Mouse (Mus musculus): ENCODE results near the gene Creb3l1. TPM values are rescaled to one million over a fixed set of nuclear protein-coding genes. Genes with fewer than 3 reads are reported as not detected.

The Creb3l1 gene
- polyA plus RNA-seq, 1 experiment, result 15.0 TPM

DNA sequence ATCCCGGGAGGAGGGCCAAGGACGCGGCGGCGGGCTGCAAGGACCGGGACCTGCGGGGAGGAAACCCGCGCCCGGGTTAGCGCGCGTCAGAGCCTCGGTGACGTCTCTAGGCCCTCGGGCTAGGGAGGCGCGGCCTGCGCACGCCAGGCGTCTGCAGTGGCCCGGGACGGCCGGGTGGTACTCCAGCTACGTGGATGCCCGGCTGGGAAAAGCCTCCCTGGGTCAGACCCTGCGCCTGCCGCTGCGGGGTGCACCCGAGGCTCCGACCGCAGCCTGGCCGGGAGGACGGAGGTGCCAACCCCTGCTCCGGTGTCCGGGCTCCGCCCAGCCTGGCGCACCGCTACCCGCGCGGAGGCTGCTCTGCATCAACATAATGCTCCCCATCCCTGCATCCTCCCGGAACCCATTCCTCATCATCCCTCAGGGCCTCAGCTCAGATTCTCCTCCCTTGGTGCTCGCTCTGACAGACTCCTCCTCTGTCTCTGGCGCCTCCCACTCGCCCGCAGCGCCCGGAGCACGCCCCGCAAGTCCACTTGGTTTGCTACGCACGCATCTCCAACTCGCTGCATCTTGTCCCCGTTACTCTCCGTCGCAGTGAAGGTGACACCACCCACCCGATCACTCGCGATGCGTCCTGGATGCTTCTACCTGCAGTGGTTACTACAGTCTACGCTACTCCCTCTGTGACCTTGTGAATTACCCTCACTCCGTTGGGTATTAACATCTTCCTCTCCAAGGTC is 35.3 kb upstream of the Creb3l1 start:
- TF ChIP-seq POLR2A (IDR thresholded peaks at IDR 0.05; ENCODE audit: borderline replicate concordance, extremely low read depth, low read depth, low read length) (no peak), CTCF (IDR thresholded peaks at IDR 0.05; ENCODE audit: insufficient read depth, low read length) (no peak)
- Histone ChIP-seq H3K4me3 (replicated peaks; ENCODE audit: extremely low read depth, low read depth, low read length) (peak overlapping the region; percentile 15), H3K4me1 (ENCODE audit: control insufficient read depth, insufficient read depth, low read length) (peaks cover 9% of the 10 kb centered on the region; the same call in 1 of the 2 replicates)
- DNase-seq, result peak; percentile 44
- WGBS, result under 1% methylated on average over 63 of the region's 63 CpGs

DNA sequence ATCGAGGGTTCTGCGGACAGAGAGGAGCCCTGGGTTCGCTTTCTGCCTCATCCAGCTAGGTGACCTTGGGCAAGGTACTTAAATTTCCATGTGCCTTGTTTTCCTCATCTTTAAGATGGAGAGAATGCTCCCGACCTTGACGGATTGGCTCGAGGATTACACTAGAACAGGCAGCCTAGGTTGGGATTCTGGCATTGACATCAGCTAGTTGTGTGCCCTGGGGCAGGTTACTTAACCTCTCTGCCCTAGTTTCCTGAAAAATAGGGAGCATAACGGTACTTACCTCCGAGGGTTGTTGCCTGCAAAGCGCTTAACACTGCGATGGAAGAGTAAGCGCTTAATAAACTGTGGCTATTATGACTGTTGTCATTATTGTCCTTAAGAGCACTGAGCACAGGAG is 34.6 kb upstream of the Creb3l1 start:
- H3K4me3 ChIP-seq (replicated peaks; ENCODE audit: extremely low read depth, low read depth, low read length), result peak overlapping the region; percentile 59
- WGBS, result 3% methylated on average over 11 of the region's 11 CpGs

DNA sequence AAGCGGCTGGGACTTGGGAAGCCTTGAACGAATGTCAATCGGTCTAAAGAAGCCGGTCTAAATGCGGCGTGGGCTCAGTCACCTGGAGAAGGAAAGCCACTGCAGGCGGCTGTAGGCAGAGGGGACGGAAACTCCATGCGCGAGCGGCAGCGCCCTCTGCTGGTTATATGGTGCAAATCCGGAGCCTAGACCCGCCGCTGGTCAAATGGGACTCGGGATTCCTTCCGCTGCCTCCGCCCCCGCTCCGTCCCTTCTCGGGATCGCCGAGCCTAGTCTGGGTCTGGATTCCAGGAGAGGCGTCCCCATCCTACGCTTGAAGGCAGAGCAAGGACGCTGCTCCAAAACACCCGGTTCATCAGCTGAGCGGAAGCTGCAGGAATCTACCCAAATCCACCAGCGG is 34.2 kb upstream of the Creb3l1 start:
- Histone ChIP-seq H3K4me3 (replicated peaks; ENCODE audit: extremely low read depth, low read depth, low read length) (peak overlapping the region; percentile 59), H3K4me1 (ENCODE audit: control insufficient read depth, insufficient read depth, low read length) (peaks cover 9% of the 10 kb centered on the region; the same call in 1 of the 2 replicates)
- peak; percentile 83 for TF ChIP-seq CTCF (IDR thresholded peaks at IDR 0.05; ENCODE audit: insufficient read depth, low read length)
- no peak for TF ChIP-seq POLR2A (IDR thresholded peaks at IDR 0.05; ENCODE audit: borderline replicate concordance, extremely low read depth, low read depth, low read length)
- DNase-seq, result peak; percentile 89
- under 1% methylated on average over 29 of the region's 29 CpGs for WGBS

More for the DNA sequence above, 34.6 kb upstream of the Creb3l1 start:
- no peak for DNase-seq
- TF ChIP-seq POLR2A (IDR thresholded peaks at IDR 0.05; ENCODE audit: borderline replicate concordance, extremely low read depth, low read depth, low read length), result no peak
- TF ChIP-seq CTCF (IDR thresholded peaks at IDR 0.05; ENCODE audit: insufficient read depth, low read length), result no peak
- H3K4me1 ChIP-seq (ENCODE audit: control insufficient read depth, insufficient read depth, low read length), result peaks cover 9% of the 10 kb centered on the region; the same call in 1 of the 2 replicates

DNA sequence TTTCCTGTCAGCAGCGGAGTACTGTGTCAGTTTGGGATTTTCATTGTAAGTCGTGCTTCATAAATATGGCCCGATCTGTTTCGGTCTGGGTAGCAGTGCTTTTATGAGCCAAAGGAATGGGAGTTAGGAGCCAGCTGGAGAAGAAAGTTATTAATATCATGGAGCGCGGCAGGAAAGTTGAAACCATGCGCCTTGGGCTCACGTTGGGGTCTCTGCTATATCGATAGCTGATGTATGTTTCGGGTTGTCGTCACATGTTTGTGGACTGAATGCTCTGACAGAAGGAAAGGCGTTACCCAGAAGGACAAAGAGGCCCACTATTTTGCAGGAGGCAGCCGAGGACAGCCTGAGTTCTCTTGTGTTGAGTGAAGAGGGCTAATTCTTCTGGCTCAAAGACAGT is 32.5 kb upstream of the Creb3l1 start:
- H3K4me1 ChIP-seq (ENCODE audit: control insufficient read depth, insufficient read depth, low read length), result peaks cover 9% of the 10 kb centered on the region; the same call in 1 of the 2 replicates
- TF ChIP-seq POLR2A (IDR thresholded peaks at IDR 0.05; ENCODE audit: borderline replicate concordance, extremely low read depth, low read depth, low read length) (no peak), CTCF (IDR thresholded peaks at IDR 0.05; ENCODE audit: insufficient read depth, low read length) (no peak)
- no peak for DNase-seq
- WGBS, result 72% methylated on average over 13 of the region's 13 CpGs
- no peak overlapping the region for H3K4me3 ChIP-seq (replicated peaks; ENCODE audit: extremely low read depth, low read depth, low read length)

DNA sequence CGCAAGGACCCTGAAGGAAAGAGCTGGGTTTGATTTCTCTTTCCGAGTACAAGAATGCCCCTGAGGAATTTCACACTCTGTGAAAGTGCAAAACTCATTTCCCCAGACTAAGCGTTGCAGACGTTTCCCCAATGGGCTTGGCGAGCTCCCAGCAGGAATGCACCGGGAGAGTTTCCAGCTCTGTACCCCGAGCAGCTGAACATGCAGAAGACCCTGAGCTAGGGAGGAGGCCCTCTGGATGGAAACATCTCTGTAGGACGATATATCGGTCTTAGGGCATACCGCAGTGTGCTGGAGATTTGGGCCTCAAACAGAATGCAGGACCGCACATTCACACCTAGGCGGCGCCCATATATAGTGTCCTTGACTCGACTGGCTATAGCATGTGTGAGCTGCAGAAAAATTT is 31.5 kb upstream of the Creb3l1 start:
- peak; percentile 59 for DNase-seq
- 5% methylated on average over 14 of the region's 14 CpGs for WGBS
- H3K4me3 ChIP-seq (replicated peaks; ENCODE audit: extremely low read depth, low read depth, low read length), result peak overlapping the region; percentile 38
- H3K4me1 ChIP-seq (ENCODE audit: control insufficient read depth, insufficient read depth, low read length), result peaks cover 9% of the 10 kb centered on the region; the same call in 1 of the 2 replicates
- TF ChIP-seq POLR2A (IDR thresholded peaks at IDR 0.05; ENCODE audit: borderline replicate concordance, extremely low read depth, low read depth, low read length) (no peak), CTCF (IDR thresholded peaks at IDR 0.05; ENCODE audit: insufficient read depth, low read length) (peak; percentile 51)

DNA sequence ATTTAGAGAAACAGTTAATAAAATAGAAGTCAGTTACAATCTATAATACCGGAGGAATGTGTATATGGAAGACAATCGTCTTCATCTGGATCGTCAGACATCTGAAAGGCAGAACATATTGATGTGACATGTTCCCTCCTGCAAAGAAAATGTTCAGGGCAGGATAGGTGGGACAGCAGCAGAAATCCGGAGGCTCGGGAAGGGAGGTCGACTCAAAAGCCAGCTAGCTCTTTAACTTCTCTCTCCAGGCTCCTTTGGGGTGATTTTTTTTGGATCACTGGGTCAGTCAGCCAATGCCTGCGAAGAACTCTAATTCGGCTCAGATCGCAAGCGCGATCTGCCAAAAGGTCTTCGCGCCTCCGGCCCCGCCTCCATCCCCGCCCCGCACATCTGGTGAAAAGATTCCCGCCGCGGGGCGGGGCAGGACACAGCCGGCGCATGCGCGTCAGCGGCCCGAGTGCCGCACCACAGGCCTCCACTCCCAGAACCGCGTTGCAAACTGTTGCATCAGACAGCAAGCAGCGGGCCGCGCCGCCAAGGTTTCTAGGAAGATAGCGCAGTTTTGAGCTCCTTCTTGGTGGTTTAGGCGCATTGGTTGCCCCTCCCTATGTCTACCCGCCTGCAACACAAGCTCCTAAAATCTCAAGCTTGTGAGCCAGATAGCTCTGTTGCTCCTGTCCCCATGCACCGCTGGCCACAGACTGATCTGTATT is 31.0 kb upstream of the Creb3l1 start:
- 4% methylated on average over 38 of the region's 38 CpGs for WGBS
- TF ChIP-seq POLR2A (IDR thresholded peaks at IDR 0.05; ENCODE audit: borderline replicate concordance, extremely low read depth, low read depth, low read length) (peak; percentile 72; the same call in 1 of the 2 replicates), CTCF (IDR thresholded peaks at IDR 0.05; ENCODE audit: insufficient read depth, low read length) (no peak)
- DNase-seq, result peak; percentile 85
- Histone ChIP-seq H3K4me1 (ENCODE audit: control insufficient read depth, insufficient read depth, low read length) (peaks cover 9% of the 10 kb centered on the region; the same call in 1 of the 2 replicates), H3K4me3 (replicated peaks; ENCODE audit: extremely low read depth, low read depth, low read length) (peak overlapping the region; percentile 38)

DNA sequence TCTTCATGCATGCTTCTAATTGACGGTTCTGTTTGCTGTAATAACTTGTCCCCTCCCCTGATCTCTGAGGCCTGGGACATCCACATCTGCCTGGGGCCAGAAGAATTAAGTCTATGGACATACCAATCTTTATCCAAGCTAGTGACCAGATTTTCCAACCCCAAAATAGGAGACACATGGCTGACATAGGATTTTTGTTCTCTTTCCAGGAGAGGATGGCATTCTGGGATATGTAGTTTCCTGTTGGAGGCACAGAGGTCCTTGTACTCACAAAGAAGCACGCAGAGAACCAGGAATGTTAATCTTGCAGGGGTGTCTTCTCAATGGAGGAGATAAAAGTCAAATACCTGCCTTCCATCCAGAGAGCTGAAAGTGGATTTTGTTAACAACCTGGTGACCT is 28.5 kb upstream of the Creb3l1 start:
- no peak overlapping the region for H3K4me3 ChIP-seq (replicated peaks; ENCODE audit: extremely low read depth, low read depth, low read length)
- 0 out of 2 replicates have a peak, but pooled peaks cover 3% of the 10 kb centered on the region for H3K4me1 ChIP-seq (ENCODE audit: control insufficient read depth, insufficient read depth, low read length)
- no peak for TF ChIP-seq CTCF (IDR thresholded peaks at IDR 0.05; ENCODE audit: insufficient read depth, low read length)
- no peak for TF ChIP-seq POLR2A (IDR thresholded peaks at IDR 0.05; ENCODE audit: borderline replicate concordance, extremely low read depth, low read depth, low read length)
- 50% methylated on average over 2 of the region's 2 CpGs for WGBS
- DNase-seq, result no peak

DNA sequence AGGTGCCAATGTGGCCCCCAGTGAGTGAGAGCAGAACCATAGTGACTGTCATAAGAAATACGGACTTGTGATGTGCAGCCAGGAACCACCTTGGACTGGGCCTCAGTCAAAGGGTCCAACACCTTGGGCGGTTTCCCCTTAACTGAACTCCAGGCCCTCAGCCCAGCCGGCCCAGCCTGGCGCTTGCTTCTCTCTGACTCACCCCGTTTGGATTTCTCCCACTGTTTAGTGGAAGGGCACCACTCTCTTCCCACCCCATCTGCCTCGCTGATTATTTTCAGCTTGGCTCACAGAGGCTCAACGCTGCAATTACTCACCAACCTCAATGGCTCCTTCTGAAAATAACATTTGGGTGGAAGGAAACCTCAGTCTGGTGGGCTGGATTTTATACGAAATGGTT is 27.9 kb upstream of the Creb3l1 start:
- no peak overlapping the region for H3K4me3 ChIP-seq (replicated peaks; ENCODE audit: extremely low read depth, low read depth, low read length)
- TF ChIP-seq POLR2A (IDR thresholded peaks at IDR 0.05; ENCODE audit: borderline replicate concordance, extremely low read depth, low read depth, low read length) (no peak), CTCF (IDR thresholded peaks at IDR 0.05; ENCODE audit: insufficient read depth, low read length) (no peak)

DNA sequence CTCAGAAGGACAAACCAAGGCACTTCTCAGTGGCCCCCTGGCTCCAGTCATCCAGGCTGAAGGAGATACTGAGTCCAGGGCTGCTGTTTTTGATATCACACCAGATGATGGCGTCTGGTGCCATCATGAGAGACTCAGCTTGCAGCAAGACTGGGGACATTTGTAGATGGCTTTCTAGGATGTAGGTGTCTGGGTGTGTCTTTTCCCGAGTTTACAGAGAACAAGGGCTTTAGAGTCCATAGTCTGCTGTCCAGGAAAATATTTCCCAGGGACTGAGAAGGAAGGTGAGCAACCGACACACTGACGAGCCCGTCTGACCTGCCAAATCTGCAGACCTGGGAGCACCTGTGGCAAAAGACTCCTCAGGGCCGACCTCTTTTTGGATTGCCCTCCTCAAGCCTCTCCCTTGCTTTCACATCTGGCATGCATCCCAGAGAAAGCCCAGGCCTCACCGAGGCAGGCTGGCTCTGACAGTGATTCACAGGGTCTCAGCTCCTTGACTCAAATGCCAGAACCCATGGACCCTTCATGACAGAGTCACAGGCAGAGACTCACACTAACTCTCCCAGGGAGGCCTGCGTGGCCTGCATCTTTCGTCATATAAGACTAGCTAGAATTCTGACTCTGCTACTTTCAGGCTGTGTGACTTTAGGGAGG is 23.9 kb upstream of the Creb3l1 start:
- TF ChIP-seq CTCF (IDR thresholded peaks at IDR 0.05; ENCODE audit: insufficient read depth, low read length), result no peak
- no peak for TF ChIP-seq POLR2A (IDR thresholded peaks at IDR 0.05; ENCODE audit: borderline replicate concordance, extremely low read depth, low read depth, low read length)
- no peak for DNase-seq
- 70% methylated on average over 9 of the region's 9 CpGs for WGBS
- Histone ChIP-seq H3K4me1 (ENCODE audit: control insufficient read depth, insufficient read depth, low read length) (no peaks in the 10 kb centered on the region), H3K4me3 (replicated peaks; ENCODE audit: extremely low read depth, low read depth, low read length) (no peak overlapping the region)

More for the DNA sequence above, 27.9 kb upstream of the Creb3l1 start:
- 0 out of 2 replicates have a peak, but pooled peaks cover 3% of the 10 kb centered on the region for H3K4me1 ChIP-seq (ENCODE audit: control insufficient read depth, insufficient read depth, low read length)
- DNase-seq, result no peak
- 70% methylated on average over 8 of the region's 8 CpGs for WGBS
